Mouse (Mus musculus) midbrain, embryonic 12.5 days (tissue): Measurements from ENCODE around the gene Arrdc5. TPM values are rescaled to one million over a fixed set of nuclear protein-coding genes. Genes with fewer than 3 reads are reported as not detected.
"Not testable (repeated sequence)": the region's sequence is repeated elsewhere in the genome, so short reads cannot be mapped to it uniquely, and the experiment has no call there.

Experiments
- ATAC-seq: fragments of 200-750 bp; cut with Nextera tagmentation; 2 replicates; pipeline ENCODE4 v1.8.0; 2017; ENCODE audit warnings: low read depth, moderate TSS enrichment, moderate library complexity; ENCODE audit not compliant: low FRiP score
- H3K27ac ChIP-seq: fragments of 300-500 bp; sonication (generic); replicated peaks from 2 replicates; pipeline ENCODE4 v1.5.1; 2016; ENCODE audit warnings: mild to moderate bottlenecking
- H3K27me3 ChIP-seq: fragments of 300-500 bp; sonication (generic); 2 replicates; pipeline ENCODE4 v1.6.1; 2016; ENCODE audit warnings: mild to moderate bottlenecking
- H3K36me3 ChIP-seq: fragments of 300-500 bp; sonication (generic); 2 replicates; pipeline ENCODE4 v1.6.1; 2016
- H3K4me1 ChIP-seq: fragments of 300-500 bp; sonication (generic); 2 replicates; pipeline ENCODE4 v1.6.1; 2016
- H3K4me2 ChIP-seq: fragments of 300-500 bp; sonication (generic); replicated peaks from 2 replicates; pipeline ENCODE4 v1.6.1; 2016; ENCODE audit warnings: mild to moderate bottlenecking, moderate library complexity
- H3K4me3 ChIP-seq: fragments of 300-500 bp; sonication (generic); 2 replicates; pipeline ENCODE4 v1.5.1; 2016; ENCODE audit warnings: mild to moderate bottlenecking
- H3K9ac ChIP-seq: fragments of 300-500 bp; sonication (generic); replicated peaks from 2 replicates; pipeline ENCODE4 v1.6.1; 2016; ENCODE audit warnings: mild to moderate bottlenecking, moderate library complexity
- H3K9me3 ChIP-seq: fragments of 300-500 bp; sonication (generic); 2 replicates; pipeline ENCODE4 v1.6.1; 2016; ENCODE audit warnings: mild to moderate bottlenecking
- WGBS: fragments of 180-500 bp; shearing (Covaris S2); methylation state at CpG from one replicate; pipeline ENCODE4 v1.1.7; 2016; 5-methylcytosine and 5-hydroxymethylcytosine counted together
- polyA plus RNA-seq: library from polyadenylated mRNA; unstranded; fragments of >200 nt; fragmentation: Nextera tagmentation; extraction: Ambion mirVana; gene quantifications from 2 replicates; pipeline ENCODE4 v1.2.1, GENCODE M21; 2016

Arrdc5 gene
- polyA plus RNA-seq, 1 experiment from 2014 or later: not detected

- Histone ChIP-seq H3K27ac (no peak overlapping the region), H3K4me2 (no peak overlapping the region), H3K9ac (no peak overlapping the region), H3K27me3 (no peaks in the 10 kb centered on the region), H3K36me3 (peaks cover 50% of the 10 kb centered on the region), H3K9me3 (no peaks in the 10 kb centered on the region), H3K4me1 (peaks cover 42% of the 10 kb centered on the region), H3K4me3 (no peak overlapping the region)
- WGBS: 92% methylated on average over 10 of the region's 10 CpGs
- no peak for ATAC-seq
Observed at GRCm38 (mm10) chr17:56259301-56260037, 40.6 kb downstream of the Arrdc5 start.

DNA sequence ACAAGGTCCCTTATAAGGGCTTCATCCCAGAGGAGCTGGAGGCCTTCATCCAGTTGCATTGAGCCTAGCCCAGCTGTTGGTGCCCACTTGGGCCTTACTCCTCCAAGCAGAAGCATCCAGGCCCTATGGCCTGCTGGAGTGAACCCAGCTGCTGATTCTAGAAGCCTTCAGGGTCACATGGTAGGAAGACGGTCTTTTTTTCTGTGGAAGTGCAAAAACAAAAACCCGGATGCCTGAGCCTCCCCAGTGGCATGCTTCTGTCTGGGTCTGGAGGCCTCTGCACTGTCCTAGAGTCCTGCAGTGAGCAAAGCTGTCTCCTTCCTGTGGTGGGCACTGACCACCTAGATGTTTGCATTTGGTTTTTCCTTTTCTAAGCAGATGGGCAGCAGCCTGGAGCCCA is 41.3 kb downstream of the Arrdc5 start:
- H3K36me3 ChIP-seq: peaks cover 50% of the 10 kb centered on the region
- H3K9me3 ChIP-seq, H3K27ac ChIP-seq, H3K9ac ChIP-seq, H3K4me3 ChIP-seq, H3K27me3 ChIP-seq, ATAC-seq, H3K4me2 ChIP-seq: not testable (repeated sequence)
- H3K4me1 ChIP-seq: peaks cover 39% of the 10 kb centered on the region
- WGBS: 75% methylated on average over 2 of the region's 2 CpGs

DNA sequence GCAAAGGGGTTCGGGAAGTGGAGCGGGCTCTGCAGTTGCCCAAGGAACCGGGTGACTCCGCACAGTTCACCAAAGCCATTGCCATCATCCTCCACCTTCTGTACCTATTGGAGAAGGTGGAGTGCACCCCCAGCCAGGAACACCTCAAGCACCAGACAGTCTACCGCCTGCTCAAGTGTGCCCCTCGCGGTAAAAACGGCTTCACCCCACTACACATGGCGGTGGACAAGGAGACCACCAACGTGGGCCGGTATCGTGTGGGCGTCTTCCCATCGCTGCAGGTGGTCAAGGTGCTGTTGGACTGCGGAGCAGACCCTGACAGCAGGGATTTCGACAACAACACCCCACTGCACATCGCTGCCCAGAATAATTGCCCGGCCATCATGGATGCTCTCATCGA is 41.8 kb downstream of the Arrdc5 start:
- WGBS: 91% methylated on average over 19 of the region's 19 CpGs
- H3K4me2 ChIP-seq, ATAC-seq, H3K9ac ChIP-seq, H3K9me3 ChIP-seq, H3K27ac ChIP-seq, H3K4me3 ChIP-seq, H3K27me3 ChIP-seq: not testable (repeated sequence)
- H3K36me3 ChIP-seq: peaks cover 49% of the 10 kb centered on the region
- H3K4me1 ChIP-seq: peaks cover 39% of the 10 kb centered on the region

GRCm38 (mm10) chr17:56257181-56257894 is 42.7 kb downstream of the Arrdc5 start:
- peak overlapping the region; percentile 66 for H3K27ac ChIP-seq
- peaks cover 41% of the 10 kb centered on the region for H3K36me3 ChIP-seq
- H3K4me3 ChIP-seq: peak overlapping the region; percentile 75
- 13% methylated on average over 56 of the region's 58 CpGs for WGBS
- peak; percentile 3; the same call in 1 of the 2 replicates for ATAC-seq
- H3K4me1 ChIP-seq: peaks cover 39% of the 10 kb centered on the region
- H3K4me2 ChIP-seq: peak overlapping the region; percentile 98
- no peaks in the 10 kb centered on the region for H3K9me3 ChIP-seq
- H3K9ac ChIP-seq: peak overlapping the region; percentile 72
- no peaks in the 10 kb centered on the region for H3K27me3 ChIP-seq

DNA sequence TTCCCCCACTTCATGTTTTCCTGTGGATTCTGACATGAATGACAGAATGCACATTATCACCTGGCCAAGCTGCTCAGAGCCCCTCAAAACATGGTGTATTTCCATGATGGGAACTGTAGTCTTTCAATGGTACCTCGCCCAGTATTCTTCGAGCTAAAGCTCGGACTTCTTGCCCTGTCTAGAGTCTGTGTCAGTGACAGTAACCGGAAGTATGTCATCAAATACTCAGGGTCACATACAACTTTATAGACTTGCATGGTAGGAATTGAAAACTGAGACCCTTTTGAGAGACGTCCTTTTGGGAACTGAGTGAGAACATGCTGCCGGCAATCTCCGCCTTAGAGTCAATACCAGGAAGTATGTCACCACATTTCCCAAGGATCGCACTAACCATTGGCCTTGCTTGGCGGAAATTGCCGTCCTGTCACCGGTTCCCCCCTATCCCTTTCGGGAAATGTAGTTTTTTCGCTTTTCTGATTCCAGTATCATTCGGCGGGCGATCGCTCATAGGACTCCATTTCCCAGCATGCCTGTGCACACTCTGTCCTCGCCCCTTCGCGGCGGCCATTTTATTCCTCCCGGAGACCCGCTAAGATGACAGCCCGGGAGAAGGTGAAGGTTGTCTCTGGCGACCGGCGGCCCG is 43.7 kb downstream of the Arrdc5 start, which contains the start of gene Fem1a:
Fem1a (plus strand) TSS at position 572 of the 643 bp plus-strand sequence.
- ATAC-seq: peak; percentile 92
- H3K36me3 ChIP-seq: peaks cover 31% of the 10 kb centered on the region
- WGBS: under 1% methylated on average over 28 of the region's 28 CpGs
- no peaks in the 10 kb centered on the region for H3K9me3 ChIP-seq
- peaks cover 39% of the 10 kb centered on the region for H3K4me1 ChIP-seq
- H3K4me2 ChIP-seq: peak within 1 kb of the TSS; percentile 98
- peak within 1 kb of the TSS; percentile 72 for H3K9ac ChIP-seq
- no peaks in the 10 kb centered on the region for H3K27me3 ChIP-seq
- peak within 1 kb of the TSS; percentile 91 for H3K27ac ChIP-seq
- H3K4me3 ChIP-seq: peak within 1 kb of the TSS; percentile 75

DNA sequence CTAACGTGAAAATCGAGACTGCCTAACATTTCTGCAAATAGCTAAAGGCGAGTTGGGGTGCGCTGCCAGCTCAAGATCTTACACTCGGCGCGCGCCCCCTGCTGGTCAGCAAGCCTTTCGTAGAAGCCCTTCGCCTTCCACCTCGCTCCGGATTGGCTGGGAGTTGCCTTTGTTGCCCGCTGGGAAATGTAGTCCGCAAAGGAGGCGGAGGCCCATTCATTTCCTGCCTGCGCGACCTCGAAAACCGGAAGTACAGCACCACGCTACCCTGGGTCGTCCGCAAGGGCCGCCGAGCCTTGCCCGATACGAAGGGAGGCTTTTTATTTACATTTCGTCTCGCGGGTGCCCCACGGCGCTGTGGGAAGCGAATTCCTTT is 44.2 kb downstream of the Arrdc5 start:
- H3K9me3 ChIP-seq: no peaks in the 10 kb centered on the region

DNA sequence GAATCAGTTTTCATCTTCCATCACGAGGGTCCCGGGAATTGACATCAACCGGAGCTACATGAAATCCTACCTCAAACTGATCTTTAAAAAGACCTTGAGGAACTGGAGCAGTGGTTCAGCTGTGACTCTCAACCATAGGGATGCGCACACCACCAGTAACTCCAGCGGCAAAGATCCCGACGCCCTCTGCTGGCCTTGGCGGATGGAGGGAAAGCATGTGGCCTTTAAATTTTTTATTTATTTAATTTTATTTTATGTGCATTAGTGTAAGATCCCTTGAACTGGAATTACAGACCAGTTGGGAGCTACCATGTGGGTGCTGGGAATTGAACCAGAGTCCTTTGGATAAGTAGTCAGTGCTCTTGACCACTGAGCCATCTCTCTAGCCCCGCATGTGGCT is 44.7 kb downstream of the Arrdc5 start:
- Histone ChIP-seq H3K27ac (peak overlapping the region; percentile 8; the same call in 1 of the 2 replicates), H3K4me3 (peak overlapping the region; percentile 75), H3K9ac (no peak overlapping the region)

More for the DNA sequence above, 44.2 kb downstream of the Arrdc5 start:
- peak overlapping the region; percentile 73 for H3K4me2 ChIP-seq
- no peaks in the 10 kb centered on the region for H3K27me3 ChIP-seq
- peak overlapping the region; percentile 57; the same call in 1 of the 2 replicates for H3K9ac ChIP-seq
- H3K27ac ChIP-seq: peak overlapping the region; percentile 91
- peak overlapping the region; percentile 75 for H3K4me3 ChIP-seq
- under 1% methylated on average over 32 of the region's 32 CpGs for WGBS
- H3K4me1 ChIP-seq: peaks cover 40% of the 10 kb centered on the region
- peaks cover 26% of the 10 kb centered on the region for H3K36me3 ChIP-seq
- peak; percentile 91 for ATAC-seq

GRCm38 (mm10) chr17:56254695-56255094 is 45.4 kb downstream of the Arrdc5 start:
- H3K4me3 ChIP-seq: no peak overlapping the region
- no peak overlapping the region for H3K9ac ChIP-seq
- no peaks in the 10 kb centered on the region for H3K27me3 ChIP-seq
- no peak overlapping the region for H3K4me2 ChIP-seq
- 77% methylated on average over 4 of the region's 4 CpGs for WGBS
- no peak for ATAC-seq
- H3K4me1 ChIP-seq: peaks cover 38% of the 10 kb centered on the region
- H3K27ac ChIP-seq: no peak overlapping the region
- H3K9me3 ChIP-seq: no peaks in the 10 kb centered on the region
- peaks cover 14% of the 10 kb centered on the region for H3K36me3 ChIP-seq

More for the DNA sequence above, 44.7 kb downstream of the Arrdc5 start:
- no peaks in the 10 kb centered on the region for H3K27me3 ChIP-seq
- no peaks in the 10 kb centered on the region for H3K9me3 ChIP-seq
- H3K36me3 ChIP-seq: peaks cover 22% of the 10 kb centered on the region
- peaks cover 41% of the 10 kb centered on the region for H3K4me1 ChIP-seq
- peak overlapping the region; percentile 73 for H3K4me2 ChIP-seq
- 20% methylated on average over 9 of the region's 9 CpGs for WGBS
- peak; percentile 13 for ATAC-seq

DNA sequence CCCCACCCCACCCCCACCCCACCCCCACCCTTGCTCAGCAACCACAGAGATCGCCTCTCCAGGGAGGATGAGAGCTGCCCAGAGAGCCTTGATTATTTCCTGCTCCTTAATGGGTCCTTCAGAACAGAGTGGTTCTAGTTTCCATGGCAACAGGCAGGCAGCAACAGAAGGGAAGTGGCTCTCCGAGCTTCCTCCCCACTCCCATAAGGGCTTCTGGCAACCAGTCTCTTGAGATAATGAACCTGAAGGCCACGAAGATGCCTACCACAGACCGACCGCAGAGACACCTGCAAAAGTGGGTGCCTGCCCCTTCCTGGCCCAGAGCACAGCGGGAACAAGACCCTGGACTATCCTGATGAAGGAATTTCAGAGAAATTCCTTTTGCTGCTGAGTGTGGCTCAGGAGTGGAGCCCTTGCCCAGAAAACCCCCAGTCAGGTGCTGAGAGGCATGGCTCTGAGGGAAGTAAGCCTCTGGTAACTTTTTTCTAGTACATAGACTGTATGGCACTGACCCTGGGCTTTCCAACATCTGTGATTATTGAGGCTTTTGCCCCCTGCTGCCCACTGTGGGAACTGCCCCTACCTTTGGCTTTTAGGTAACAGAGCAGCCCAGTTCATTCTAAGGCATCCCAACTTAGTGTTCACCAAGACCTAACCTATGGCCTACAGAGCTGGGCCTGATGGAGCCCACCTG is 48.8 kb downstream of the Arrdc5 start:
- H3K27ac ChIP-seq: peak overlapping the region; percentile 66
- H3K4me3 ChIP-seq: no peak overlapping the region
- peak; percentile 38; the same call in 1 of the 2 replicates for ATAC-seq
- 26% methylated on average over 6 of the region's 6 CpGs for WGBS
- H3K9me3 ChIP-seq: no peaks in the 10 kb centered on the region
- H3K9ac ChIP-seq: no peak overlapping the region
- H3K4me1 ChIP-seq: peaks cover 14% of the 10 kb centered on the region
- H3K4me2 ChIP-seq: peak overlapping the region; percentile 25
- 0 out of 2 replicates have a peak, but pooled peaks cover 9% of the 10 kb centered on the region for H3K27me3 ChIP-seq
- no peaks in the 10 kb centered on the region for H3K36me3 ChIP-seq

DNA sequence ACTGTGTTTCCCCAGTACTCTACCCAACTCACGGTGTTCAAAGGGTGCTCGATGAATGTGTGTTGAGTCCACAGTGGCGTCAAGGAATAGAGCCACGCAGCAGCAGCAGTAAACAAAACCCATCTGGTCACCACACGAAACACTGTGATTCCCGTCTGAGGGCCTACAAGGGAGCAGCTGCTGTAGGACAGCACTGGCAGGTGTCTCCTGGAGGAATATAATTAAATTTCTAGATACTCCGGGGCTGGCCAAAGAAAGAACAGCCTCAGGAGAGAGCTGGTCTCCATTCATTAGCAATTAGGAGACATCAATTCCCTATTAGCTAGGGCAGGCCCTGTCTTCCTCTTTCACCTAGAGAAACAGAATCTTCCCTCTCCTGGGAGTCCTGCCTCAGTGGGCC is 54.5 kb downstream of the Arrdc5 start:
- no peak overlapping the region for H3K4me2 ChIP-seq
- peaks cover 6% of the 10 kb centered on the region; the same call in 1 of the 2 replicates for H3K4me1 ChIP-seq
- H3K27me3 ChIP-seq: peaks cover 26% of the 10 kb centered on the region
- no peak overlapping the region for H3K27ac ChIP-seq
- no peaks in the 10 kb centered on the region for H3K36me3 ChIP-seq
- H3K4me3 ChIP-seq: no peak overlapping the region
- no peak overlapping the region for H3K9ac ChIP-seq
- H3K9me3 ChIP-seq: no peaks in the 10 kb centered on the region
- WGBS: 56% methylated on average over 7 of the region's 7 CpGs
- ATAC-seq: no peak
